In genomic region chr9:42108369-42108951, GRCm38 (mm10) we compare ENCODE assay signal across 8 mouse cellular contexts. TPM values are rescaled to one million over a fixed set of nuclear protein-coding genes. Genes with fewer than 3 reads are reported as not detected.
A peak's percentile ranks its signal among the peaks of the same experiment; 100 is the strongest.
DNase-seq lines count a peak whose midpoint lies in the region; ATAC-seq lines count a peak whose summit lies in the region.

No protein-coding gene starts in this region.

- no peaks in the 10 kb centered on the region for H3K36me3 ChIP-seq in stomach, embryonic 14.5 days (ENCODE audit: control insufficient read depth, insufficient read depth, low read length)
- no peaks in the 10 kb centered on the region for H3K36me3 ChIP-seq in midbrain, embryonic 10.5 days

- H3K9me3 ChIP-seq in stomach, embryonic 14.5 days (ENCODE audit: control insufficient read depth, low read depth, low read length) = no peaks in the 10 kb centered on the region
- H3K9me3 ChIP-seq in midbrain, embryonic 10.5 days (replicated peaks) = no peaks in the 10 kb centered on the region

- H3K4me2 ChIP-seq in stomach, embryonic 14.5 days (replicated peaks; ENCODE audit: low read depth, low read length) = no peak overlapping the region

- WGBS in stomach, embryonic 14.5 days = 40% methylated on average over 6 of the region's 6 CpGs
- 63% methylated on average over 6 of the region's 6 CpGs for WGBS in midbrain, embryonic 10.5 days

- H3K4me1 ChIP-seq in stomach, embryonic 14.5 days (ENCODE audit: control insufficient read depth, insufficient read depth, low read length) = peaks cover 22% of the 10 kb centered on the region
- 0 out of 2 replicates have a peak, but pooled peaks cover 13% of the 10 kb centered on the region for H3K4me1 ChIP-seq in midbrain, embryonic 10.5 days

- ATAC-seq in stomach, embryonic 14.5 days (ENCODE audit: insufficient number of reproducible peaks, insufficient read depth, low FRiP score, low read depth) = peak; percentile 35; the same call in 1 of the 2 replicates

- no peak overlapping the region for H3K9ac ChIP-seq in stomach, embryonic 14.5 days (replicated peaks; ENCODE audit: low read depth, low read length)

- H3K27ac ChIP-seq in stomach, embryonic 14.5 days (ENCODE audit: low read length) = peak overlapping the region; percentile 52; the same call in 1 of the 2 replicates
- no peak overlapping the region for H3K27ac ChIP-seq in midbrain, embryonic 10.5 days (replicated peaks)

- H3K27me3 ChIP-seq in stomach, embryonic 14.5 days (ENCODE audit: control insufficient read depth, insufficient read depth, low read length) = no peaks in the 10 kb centered on the region
- H3K27me3 ChIP-seq in midbrain, embryonic 10.5 days (ENCODE audit: low read depth, poor library complexity, severe bottlenecking) = no peaks in the 10 kb centered on the region

- no peak overlapping the region for H3K4me3 ChIP-seq in stomach, embryonic 14.5 days (ENCODE audit: low read depth, low read length)
- H3K4me3 ChIP-seq in midbrain, embryonic 10.5 days = no peak overlapping the region

- DNase-seq in frontal cortex, adult 2 months (ENCODE audit: extremely low spot score in 1 of 2, low spot score in 1 of 2) = peak; percentile 52 to 81
- DNase-seq in frontal cortex, postnatal 10 days (ENCODE audit: low spot score in 2 of 2) = no peak
- peak; percentile 58 to 63 for DNase-seq in CD8-positive naive resting alpha-beta T cell, adult 2 months (ENCODE audit: low read depth in 2 of 2, low spot score in 2 of 2)
- DNase-seq in cerebellum, postnatal 36 days = peak; percentile 68 to 77
- DNase-seq in kidney, postnatal 36 days = peak; percentile 79 to 81
- no peak for DNase-seq in midbrain, embryonic 10.5 days (ENCODE audit: low spot score)
- no peak for DNase-seq in layer of hippocampus, postnatal 36 days

RNA-seq across cellular contexts. Expression of gene Sorl1, which starts 15.6 kb away (rescaled TPM):
- polyA plus RNA-seq in frontal cortex, adult 2 months (2012; rRNA removed) = 56.3 and 63.5 TPM in 2 replicates
- polyA plus RNA-seq in stomach, embryonic 14.5 days (2014; fragmentation: Nextera tagmentation; extraction: Ambion mirVana) = 15.5 and 16.7 TPM in 2 replicates
- polyA plus RNA-seq in midbrain, embryonic 10.5 days (2016; fragmentation: Nextera tagmentation; extraction: Ambion mirVana) = 2.3 and 3.8 TPM in 2 replicates
- 100 to 1,000 TPM; 192 to 196 TPM for total RNA-seq in layer of hippocampus, postnatal 36 days (2021)

Comparison
In these comparisons a context has a peak if more than half of its experiments do, and no peak if none do; other contexts are left out.
1. DNase-seq: peak in frontal cortex, adult 2 months (2 of 2), CD8-positive naive resting alpha-beta T cell, adult 2 months (2 of 2), cerebellum, postnatal 36 days (2 of 2) and kidney, postnatal 36 days (2 of 2); none in frontal cortex, postnatal 10 days (0 of 2), midbrain, embryonic 10.5 days (single experiment) and layer of hippocampus, postnatal 36 days (0 of 2).